In the genomic region with DNA sequence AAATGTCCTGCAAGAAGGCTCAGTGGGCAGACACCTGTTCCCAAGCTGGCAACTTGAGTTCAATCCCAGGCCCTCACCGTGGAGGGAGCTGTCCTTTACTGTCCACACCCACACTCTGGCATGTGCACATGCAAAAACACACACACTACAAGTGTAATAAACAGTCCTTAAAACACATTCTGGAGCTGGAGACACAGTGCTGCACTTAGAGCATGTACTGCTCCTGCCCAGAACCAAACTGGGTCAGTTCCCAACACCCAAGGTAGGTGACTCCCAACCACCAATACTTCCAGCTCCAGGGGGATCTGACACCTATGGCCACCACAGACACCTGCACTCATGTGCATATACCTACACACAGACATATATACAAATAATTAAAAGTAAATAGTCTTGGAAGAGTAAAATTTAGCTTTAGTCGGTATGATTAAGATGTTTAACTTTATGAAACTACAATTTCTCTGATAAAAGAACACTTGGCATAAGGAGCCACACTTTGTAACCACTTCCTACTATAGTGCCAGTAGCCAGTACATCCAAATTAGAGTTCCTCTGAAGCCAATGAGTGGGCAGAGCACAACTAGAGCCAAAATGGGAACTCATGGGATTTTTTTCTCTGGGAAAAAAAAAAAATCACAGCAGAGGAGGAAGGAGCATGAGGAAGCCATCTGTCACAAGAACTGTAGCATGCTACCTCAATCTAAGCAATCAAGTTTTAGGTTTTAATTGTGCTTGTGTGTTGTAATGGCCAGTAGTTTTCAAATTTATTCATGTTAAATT, we compare ENCODE assay signal across 12 mouse cellular contexts. TPM values are rescaled to one million over a fixed set of nuclear protein-coding genes. Genes with fewer than 3 reads are reported as not detected.
A peak's percentile ranks its signal among the peaks of the same experiment; 100 is the strongest.
DNase-seq lines count a peak whose midpoint lies in the region.
"Had no signal": no experiment of that assay in that cellular context is flagged by ENCODE, and none has a peak within 500 bp of the region (broad histone marks: within the 10 kb centered on the region; RNA-seq: fewer than 3 reads in every experiment).

No protein-coding gene starts in this region.

- DNase-seq in layer of hippocampus, adult 11-12 months (ENCODE audit: low spot score) = peak; percentile 41
- DNase-seq in layer of hippocampus, postnatal 10 days (ENCODE audit: low spot score in 2 of 2) = no peak
- DNase-seq in right cerebral cortex, adult 18-20 months = peak; percentile 58
- DNase-seq in right cerebral cortex, postnatal 4 days = no peak
- peak; percentile 80 for DNase-seq in cerebellum, adult 9-11 months
- no peak for DNase-seq in embryo, embryonic 9.5 days (ENCODE audit: extremely low spot score)
- DNase-seq in kidney, postnatal 25 days = no peak
- no peak for DNase-seq in retina, embryonic 14.5 days (ENCODE audit: low spot score)
- DNase-seq: adrenal gland, postnatal 10 days; embryo, embryonic 11 days; heart, postnatal 14 days; kidney, adult 11 months had no signal

RNA-seq across cellular contexts. Expression of a gene that starts 39.1 kb away (rescaled TPM):
- total RNA-seq in layer of hippocampus, postnatal 10 days (2021) = 100 to 1,000 TPM; 114 to 124 TPM

Comparison
In these comparisons a context has a peak if more than half of its experiments do, and no peak if none do; other contexts are left out.
1. DNase-seq: peak in layer of hippocampus, adult 11-12 months (single experiment), right cerebral cortex, adult 18-20 months (single experiment) and cerebellum, adult 9-11 months (single experiment); none in layer of hippocampus, postnatal 10 days (0 of 2), right cerebral cortex, postnatal 4 days (single experiment), embryo, embryonic 9.5 days (single experiment), kidney, postnatal 25 days (0 of 2) and retina, embryonic 14.5 days (single experiment).